Mouse (Mus musculus) hindbrain, postnatal 0 days (tissue): ENCODE measurements at regions not wholly inside any gene's neighbourhood (a gene's known extent, or its start where the extent isn't known, plus 50 kb on each side); places are given as distances from the start of the nearest gene placed in this dataset.
A peak's percentile ranks its signal among the peaks of the same experiment; 100 is the strongest.
"Not testable (repeated sequence)": the region's sequence is repeated elsewhere in the genome, so short reads cannot be mapped to it uniquely, and the experiment has no call there.

ENCODE experiments used
- ATAC-seq: fragments of 200-750 bp; cut with Nextera tagmentation; 2 replicates; pipeline ENCODE4 v1.8.0; 2017; ENCODE audit warnings: mild to moderate bottlenecking, moderate TSS enrichment, moderate library complexity
- DNase-seq: peaks from one replicate; pipeline ENCODE4 v3.0.0-alpha.2; 2015; ENCODE audit warnings: low spot score
- H3K27ac ChIP-seq: fragments of 300-500 bp; sonication (generic); 2 replicates; pipeline ENCODE4 v1.5.1; 2014; ENCODE audit warnings: mild to moderate bottlenecking
- H3K27me3 ChIP-seq: fragments of 300-500 bp; sonication (generic); 2 replicates; pipeline ENCODE4 v1.6.1; 2014; ENCODE audit warnings: low read length, mixed read lengths; ENCODE audit not compliant: insufficient read depth
- H3K36me3 ChIP-seq: fragments of 300-500 bp; sonication (generic); 2 replicates; pipeline ENCODE4 v1.6.1; 2014; ENCODE audit warnings: low read length, mixed read lengths; ENCODE audit not compliant: insufficient read depth
- H3K4me1 ChIP-seq: fragments of 300-500 bp; sonication (generic); 2 replicates; pipeline ENCODE4 v1.6.1; 2014; ENCODE audit warnings: antibody characterized with exemption, low read length, mixed read lengths; ENCODE audit not compliant: insufficient read depth
- H3K4me2 ChIP-seq: fragments of 300-500 bp; sonication (generic); 2 replicates; pipeline ENCODE4 v1.6.1; 2014; ENCODE audit warnings: low read depth, mild to moderate bottlenecking, low read length, moderate library complexity, mixed read lengths
- H3K4me3 ChIP-seq: fragments of 300-500 bp; sonication (generic); 2 replicates; pipeline ENCODE4 v1.5.1; 2014; ENCODE audit warnings: low read length
- H3K9ac ChIP-seq: fragments of 300-500 bp; sonication (generic); replicated peaks from 2 replicates; pipeline ENCODE4 v1.6.1; 2014; ENCODE audit warnings: mild to moderate bottlenecking, low read length, moderate library complexity, mixed read lengths
- H3K9me3 ChIP-seq: fragments of 300-500 bp; sonication (generic); 2 replicates; pipeline ENCODE4 v1.6.1; 2016; ENCODE audit warnings: low read length, mixed read lengths
- CTCF ChIP-seq: IDR thresholded peaks from 2 replicates; pipeline ENCODE4 v1.5.1; 2016; ENCODE audit warnings: antibody characterized with exemption, control low read depth, low read depth
- whole genome bisulfite sequencing: fragments of 180-500 bp; shearing (Covaris S2); extraction: QIAGEN DNeasy Blood & Tissue Kit; methylation state at CpG from one replicate; pipeline ENCODE4 v1.1.7; 2014; 5-methylcytosine and 5-hydroxymethylcytosine counted together

- H3K4me1 ChIP-seq, result no peaks in the 10 kb centered on the region
- peak; percentile 77 for DNase-seq
- 33% methylated on average over 8 of the region's 8 CpGs for WGBS
- H3K27me3 ChIP-seq, result no peaks in the 10 kb centered on the region
- H3K4me3 ChIP-seq, result no peak overlapping the region
- no peak overlapping the region for H3K27ac ChIP-seq
- ATAC-seq, result peak; percentile 64; the same call in 1 of the 2 replicates
- no peak overlapping the region for H3K4me2 ChIP-seq
- H3K36me3 ChIP-seq, result no peaks in the 10 kb centered on the region
- H3K9me3 ChIP-seq, result no peaks in the 10 kb centered on the region
- H3K9ac ChIP-seq, result no peak overlapping the region
- no peak for TF ChIP-seq CTCF
These were observed 323.4 kb upstream of the Klhl29 start for GRCm38 (mm10) chr12:5698778-5699454.

DNA sequence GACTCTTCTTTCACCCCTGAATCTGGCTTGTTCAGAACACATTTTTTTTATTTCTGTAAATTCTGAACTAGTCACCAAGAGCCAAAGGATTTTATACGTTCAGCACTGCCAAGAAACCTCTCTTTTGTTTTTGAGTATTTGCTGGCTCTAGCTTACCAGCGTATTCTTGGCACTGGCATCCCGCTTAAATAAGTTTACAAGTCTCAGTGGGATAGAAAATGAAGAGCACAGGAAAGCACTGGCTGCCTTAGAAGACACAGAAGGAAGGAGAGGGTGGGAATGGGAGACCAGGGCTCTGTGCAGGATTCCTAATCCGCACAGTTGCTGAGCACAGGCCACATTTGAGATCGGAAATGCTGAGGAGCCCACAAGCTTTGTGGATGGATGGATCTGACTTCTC is 306.7 kb upstream of the Klhl29 start:
- no peak overlapping the region for H3K4me3 ChIP-seq
- WGBS, result 38% methylated on average over 5 of the region's 5 CpGs
- H3K36me3 ChIP-seq, result no peaks in the 10 kb centered on the region
- ATAC-seq (no peak), DNase-seq (peak; percentile 19)
- no peaks in the 10 kb centered on the region for H3K9me3 ChIP-seq
- no peak overlapping the region for H3K4me2 ChIP-seq
- TF ChIP-seq CTCF, result no peak
- H3K27me3 ChIP-seq, result no peaks in the 10 kb centered on the region
- H3K9ac ChIP-seq, result no peak overlapping the region
- H3K4me1 ChIP-seq, result no peaks in the 10 kb centered on the region
- no peak overlapping the region for H3K27ac ChIP-seq

GRCm38 (mm10) chr12:5678126-5678525 is 302.6 kb upstream of the Klhl29 start:
- H3K4me2 ChIP-seq, H3K27ac ChIP-seq, H3K4me3 ChIP-seq, ATAC-seq, H3K9ac ChIP-seq, H3K27me3 ChIP-seq, H3K4me1 ChIP-seq, DNase-seq, H3K36me3 ChIP-seq, H3K9me3 ChIP-seq: not testable (repeated sequence)
- 87% methylated on average over 8 of the region's 8 CpGs for WGBS

- Histone ChIP-seq H3K9ac (no peak overlapping the region), H3K9me3 (no peaks in the 10 kb centered on the region), H3K4me2 (no peak overlapping the region), H3K4me1 (no peaks in the 10 kb centered on the region), H3K36me3 (no peaks in the 10 kb centered on the region), H3K27me3 (no peaks in the 10 kb centered on the region), H3K27ac (no peak overlapping the region), H3K4me3 (no peak overlapping the region)
- WGBS, result 65% methylated on average over 3 of the region's 3 CpGs
- no peak for TF ChIP-seq CTCF
- DNase-seq (no peak), ATAC-seq (no peak)
These were observed 293.0 kb upstream of the Klhl29 start for GRCm38 (mm10) chr12:5668486-5668885.

DNA sequence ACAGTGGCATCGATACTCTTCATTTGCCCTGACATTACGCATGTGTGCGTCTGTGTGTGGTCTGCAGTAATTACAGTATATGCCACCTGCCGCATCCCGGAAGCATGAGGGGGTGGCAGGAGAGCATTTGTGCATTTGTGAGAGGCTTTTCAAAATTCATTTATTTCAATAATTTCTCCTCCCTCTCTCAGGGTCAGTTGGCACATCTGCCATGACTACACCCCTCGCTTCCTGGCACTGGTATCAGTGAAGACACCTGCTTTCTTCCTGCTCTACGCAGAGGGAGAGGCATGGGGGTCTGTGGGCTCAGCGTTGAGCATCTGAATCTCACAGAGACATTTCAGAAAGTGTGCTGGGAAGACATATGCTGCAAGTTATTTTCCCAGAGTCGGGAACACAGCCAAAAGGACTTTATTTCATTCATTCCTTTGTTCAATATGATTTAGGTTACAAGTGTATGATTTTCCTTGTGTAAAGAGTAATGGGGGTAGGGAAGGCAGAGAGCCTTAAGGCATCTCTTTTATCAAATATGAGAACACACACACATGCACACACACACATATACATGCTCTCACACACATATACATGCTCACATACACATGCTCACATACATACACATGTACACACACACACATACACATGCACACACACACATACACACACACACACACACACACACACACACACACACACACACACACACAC is 262.2 kb upstream of the Klhl29 start:
- no peak for TF ChIP-seq CTCF
- Histone ChIP-seq H3K27me3 (no peaks in the 10 kb centered on the region), H3K36me3 (no peaks in the 10 kb centered on the region), H3K27ac (peak overlapping the region; percentile 26; the same call in 1 of the 2 replicates), H3K9me3 (no peaks in the 10 kb centered on the region), H3K9ac (no peak overlapping the region), H3K4me3 (no peak overlapping the region), H3K4me2 (no peak overlapping the region), H3K4me1 (no peaks in the 10 kb centered on the region)
- WGBS, result 61% methylated on average over 9 of the region's 9 CpGs
- DNase-seq (peak; percentile 63), ATAC-seq (peak; percentile 87)

DNA sequence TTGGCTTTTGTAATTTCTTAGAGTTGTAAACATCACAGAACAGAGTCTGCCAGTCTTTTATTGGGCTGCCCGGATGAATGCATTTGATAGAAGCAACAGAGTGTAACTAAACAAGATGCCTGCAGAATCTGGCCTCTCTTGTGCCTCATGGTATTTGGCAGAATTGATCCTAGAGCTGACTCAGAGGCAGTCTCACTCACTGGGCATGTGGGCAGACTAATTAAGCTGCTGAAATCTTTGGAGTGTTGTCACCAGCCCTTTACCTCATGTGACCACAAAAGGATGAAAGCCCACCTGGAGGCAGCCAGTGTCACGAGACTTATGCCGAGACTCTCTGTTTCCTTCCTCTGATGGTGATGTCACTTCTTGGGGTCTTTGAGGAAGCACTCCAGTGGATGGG is 258.5 kb upstream of the Klhl29 start:
- DNase-seq (no peak), ATAC-seq (no peak)
- Histone ChIP-seq H3K4me3 (no peak overlapping the region), H3K27ac (no peak overlapping the region), H3K36me3 (no peaks in the 10 kb centered on the region), H3K27me3 (no peaks in the 10 kb centered on the region), H3K9me3 (no peaks in the 10 kb centered on the region), H3K4me1 (no peaks in the 10 kb centered on the region), H3K4me2 (no peak overlapping the region), H3K9ac (no peak overlapping the region)
- 58% methylated on average over 3 of the region's 3 CpGs for WGBS
- no peak for TF ChIP-seq CTCF

DNA sequence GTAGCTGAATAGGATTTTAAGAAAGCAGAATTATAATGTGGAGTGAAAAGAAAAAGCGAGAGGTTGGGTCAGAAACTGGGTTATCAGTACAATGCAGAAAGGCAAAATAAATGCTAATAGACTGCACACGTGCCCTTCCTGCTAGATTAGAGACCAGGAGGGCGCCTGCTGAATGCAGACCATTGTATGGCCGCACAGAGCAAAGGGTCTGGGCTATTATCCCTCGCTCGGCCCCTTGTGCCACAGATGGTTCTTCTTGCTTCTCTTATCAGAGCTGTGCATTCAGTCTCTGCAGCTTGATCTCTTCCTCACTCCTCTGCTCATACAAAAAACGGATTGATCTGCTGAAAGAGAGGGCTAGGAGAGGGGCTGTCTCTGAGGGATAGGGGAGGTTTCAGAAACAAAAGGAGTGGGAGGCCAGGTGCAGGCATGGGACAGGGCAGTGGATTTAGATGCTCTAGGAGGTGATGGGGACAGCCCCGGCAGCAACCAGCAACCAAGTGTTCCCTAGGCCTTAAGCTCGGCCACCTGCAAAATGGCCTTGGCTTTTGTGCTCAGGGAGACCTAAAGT is 225.7 kb upstream of the Klhl29 start:
- TF ChIP-seq CTCF, result no peak
- no peak overlapping the region for H3K9ac ChIP-seq
- no peaks in the 10 kb centered on the region for H3K27me3 ChIP-seq
- no peak overlapping the region for H3K27ac ChIP-seq
- no peaks in the 10 kb centered on the region for H3K4me1 ChIP-seq
- 54% methylated on average over 9 of the region's 9 CpGs for WGBS
- no peak overlapping the region for H3K4me3 ChIP-seq
- no peak overlapping the region for H3K4me2 ChIP-seq
- no peak for ATAC-seq
- H3K9me3 ChIP-seq, result no peaks in the 10 kb centered on the region
- H3K36me3 ChIP-seq, result no peaks in the 10 kb centered on the region
- DNase-seq, result no peak
